ENCODE assay signal across 7 mouse cellular contexts in genomic region chr13:34725800-34726476, GRCm38 (mm10). TPM values are rescaled to one million over a fixed set of nuclear protein-coding genes. Genes with fewer than 3 reads are reported as not detected.
DNase-seq lines count a peak whose midpoint lies in the region; ATAC-seq and TF ChIP-seq lines count a peak whose summit lies in the region.

No protein-coding gene starts in this region.

- H3K27ac ChIP-seq in hindbrain, postnatal 0 days = peak overlapping the region; percentile 57; the same call in 1 of the 2 replicates
- H3K27ac ChIP-seq in midbrain, embryonic 15.5 days = peak overlapping the region; percentile 17; the same call in 1 of the 2 replicates

- H3K9ac ChIP-seq in hindbrain, postnatal 0 days (replicated peaks; ENCODE audit: low read length) = peak overlapping the region; percentile 21; the same call in 1 of the 2 replicates
- no peak overlapping the region for H3K9ac ChIP-seq in midbrain, embryonic 15.5 days

- H3K36me3 ChIP-seq in hindbrain, postnatal 0 days (ENCODE audit: insufficient read depth, low read length) = no peaks in the 10 kb centered on the region
- no peaks in the 10 kb centered on the region for H3K36me3 ChIP-seq in midbrain, embryonic 15.5 days (replicated peaks)

- TF ChIP-seq CTCF in hindbrain, postnatal 0 days (IDR thresholded peaks at IDR 0.05; ENCODE audit: low read depth) = no peak; the same call in 1 of the 2 replicates

- peak overlapping the region; percentile 52 for H3K4me2 ChIP-seq in hindbrain, postnatal 0 days (ENCODE audit: low read depth, low read length)
- H3K4me2 ChIP-seq in midbrain, embryonic 15.5 days = peak overlapping the region; percentile 22

- no peaks in the 10 kb centered on the region for H3K9me3 ChIP-seq in hindbrain, postnatal 0 days (ENCODE audit: low read length)
- H3K9me3 ChIP-seq in midbrain, embryonic 15.5 days = no peaks in the 10 kb centered on the region

- H3K4me3 ChIP-seq in hindbrain, postnatal 0 days (ENCODE audit: low read length) = peak overlapping the region; percentile 21
- H3K4me3 ChIP-seq in midbrain, embryonic 15.5 days = no peak overlapping the region

- peak; percentile 87 for ATAC-seq in hindbrain, postnatal 0 days
- 0 out of 2 replicates have a peak, but pooled peaks have one; percentile 33 for ATAC-seq in midbrain, embryonic 15.5 days (replicated peaks)

- WGBS in hindbrain, postnatal 0 days = 18% methylated on average over 9 of the region's 9 CpGs
- WGBS in midbrain, embryonic 15.5 days = 45% methylated on average over 9 of the region's 9 CpGs

- peak; percentile 48 for DNase-seq in adrenal gland, postnatal 25 days
- DNase-seq in cerebellum, postnatal 14 days = peak; percentile 77
- DNase-seq in gastrocnemius, postnatal 36 days = peak; percentile 54 to 79
- peak; percentile 78 for DNase-seq in hindbrain, postnatal 0 days (ENCODE audit: low spot score)
- peak; percentile 12 to 23 for DNase-seq in left cerebral cortex, postnatal 14 days (ENCODE audit: low spot score in 2 of 2)
- DNase-seq in urinary bladder, postnatal 14 days (ENCODE audit: low spot score) = peak; percentile 79

- peaks cover 11% of the 10 kb centered on the region; the same call in 1 of the 2 replicates for H3K4me1 ChIP-seq in hindbrain, postnatal 0 days (ENCODE audit: insufficient read depth, low read length)
- H3K4me1 ChIP-seq in midbrain, embryonic 15.5 days = no peaks in the 10 kb centered on the region

- H3K27me3 ChIP-seq in hindbrain, postnatal 0 days (ENCODE audit: insufficient read depth, low read length) = no peaks in the 10 kb centered on the region
- no peaks in the 10 kb centered on the region for H3K27me3 ChIP-seq in midbrain, embryonic 15.5 days (replicated peaks)

- intact Hi-C loops in gastrocnemius, postnatal 36 days (cut with DNase I) = loop anchor here (5.0 kb wide), 1 partner anchor 69 kb away; no protein-coding TSS in a partner anchor
- intact Hi-C loops in left cerebral cortex, postnatal 14 days (cut with DNase I) = loop anchor here (5.0 kb wide), 1 partner anchor 74 kb away; the partner anchor contains the start of gene Pxdc1

RNA-seq across cellular contexts. Expression of gene Fam50b, which starts 8.7 kb away (rescaled TPM):
- total RNA-seq in adrenal gland, postnatal 25 days (2021) = not detected in 2 replicates
- not detected for total RNA-seq in gastrocnemius, postnatal 36 days (2021)
- not detected in 2 replicates for total RNA-seq in hindbrain, postnatal 0 days (2014; rRNA removed)
- polyA plus RNA-seq in hindbrain, postnatal 0 days (2015; fragmentation: Nextera tagmentation; extraction: Ambion mirVana) = 0.19 TPM in 1 of 2 replicates, not detected in the other
- total RNA-seq in left cerebral cortex, postnatal 14 days (2021) = not detected
- 0.13 TPM in 1 of 2 replicates, not detected in the other for polyA plus RNA-seq in midbrain, embryonic 15.5 days (2015; fragmentation: Nextera tagmentation; extraction: Ambion mirVana)

Comparison
In these comparisons a context has a peak if more than half of its experiments do, and no peak if none do; other contexts are left out.
1. DNase-seq: peak in every context shown above with its lines; median percentile 79 in urinary bladder, postnatal 14 days; 78 in hindbrain, postnatal 0 days; 77 in cerebellum, postnatal 14 days; 66 in gastrocnemius, postnatal 36 days; 48 in adrenal gland, postnatal 25 days; 18 in left cerebral cortex, postnatal 14 days.